Mouse (Mus musculus) limb, embryonic 11.5 days (tissue): ENCODE measurements around the gene Tubg1. TPM values are rescaled to one million over a fixed set of nuclear protein-coding genes. Genes with fewer than 3 reads are reported as not detected.
"Not testable (repeated sequence)": the region's sequence is repeated elsewhere in the genome, so short reads cannot be mapped to it uniquely, and the experiment has no call there.

Experiments
- ATAC-seq: fragments of 200-750 bp; cut with Nextera tagmentation; 2 replicates; pipeline ENCODE4 v1.8.0; 2017; ENCODE audit warnings: low read depth; ENCODE audit not compliant: insufficient number of reproducible peaks, low FRiP score, low TSS enrichment
- DNase-seq: peaks from one replicate; pipeline ENCODE4 v3.0.0-alpha.2; 2015; ENCODE audit warnings: low spot score
- H3K27ac ChIP-seq: fragments of 300-500 bp; sonication (generic); replicated peaks from 2 replicates; pipeline ENCODE4 v1.5.1; 2014; ENCODE audit warnings: low read depth, mild to moderate bottlenecking, low read length
- H3K27me3 ChIP-seq: fragments of 300-500 bp; sonication (generic); 2 replicates; pipeline ENCODE4 v1.6.1; 2014; ENCODE audit warnings: mild to moderate bottlenecking, low read length, mixed read lengths; ENCODE audit not compliant: control insufficient read depth, insufficient read depth
- H3K36me3 ChIP-seq: fragments of 300-500 bp; sonication (generic); 2 replicates; pipeline ENCODE4 v1.6.1; 2014; ENCODE audit warnings: mild to moderate bottlenecking, low read length, moderate library complexity, mixed read lengths; ENCODE audit not compliant: control insufficient read depth, insufficient read depth
- H3K4me1 ChIP-seq: fragments of 300-500 bp; sonication (generic); 2 replicates; pipeline ENCODE4 v1.6.1; 2014; ENCODE audit warnings: low read length, mixed read lengths; ENCODE audit not compliant: control insufficient read depth, insufficient read depth
- H3K4me2 ChIP-seq: fragments of 300-500 bp; sonication (generic); 2 replicates; pipeline ENCODE4 v1.6.1; 2014; ENCODE audit warnings: low read depth, mild to moderate bottlenecking, moderate library complexity; ENCODE audit not compliant: severe bottlenecking
- H3K4me3 ChIP-seq: fragments of 300-500 bp; sonication (generic); 2 replicates; pipeline ENCODE4 v1.5.1; 2014; ENCODE audit warnings: low read depth, low read length
- H3K9ac ChIP-seq: fragments of 300-500 bp; sonication (generic); 2 replicates; pipeline ENCODE4 v1.6.1; 2014; ENCODE audit warnings: mild to moderate bottlenecking, low read length
- H3K9me3 ChIP-seq: fragments of 300-500 bp; sonication (generic); 2 replicates; pipeline ENCODE4 v1.6.1; 2016; ENCODE audit warnings: low read length; ENCODE audit not compliant: control insufficient read depth
- WGBS: fragments of 180-500 bp; shearing (Covaris S2); extraction: QIAGEN DNeasy Blood & Tissue Kit; methylation state at CpG from one replicate; pipeline ENCODE4 v1.1.7; 2014; 5-methylcytosine and 5-hydroxymethylcytosine counted together
- polyA plus RNA-seq: library from polyadenylated mRNA; unstranded; fragments of >200 nt; fragmentation: Nextera tagmentation; extraction: Ambion mirVana; gene quantifications from 2 replicates; pipeline ENCODE4 v1.2.1, GENCODE M21; 2014

The Tubg1 gene
- polyA plus RNA-seq, 1 experiment from 2014 or later: 113 TPM

DNA sequence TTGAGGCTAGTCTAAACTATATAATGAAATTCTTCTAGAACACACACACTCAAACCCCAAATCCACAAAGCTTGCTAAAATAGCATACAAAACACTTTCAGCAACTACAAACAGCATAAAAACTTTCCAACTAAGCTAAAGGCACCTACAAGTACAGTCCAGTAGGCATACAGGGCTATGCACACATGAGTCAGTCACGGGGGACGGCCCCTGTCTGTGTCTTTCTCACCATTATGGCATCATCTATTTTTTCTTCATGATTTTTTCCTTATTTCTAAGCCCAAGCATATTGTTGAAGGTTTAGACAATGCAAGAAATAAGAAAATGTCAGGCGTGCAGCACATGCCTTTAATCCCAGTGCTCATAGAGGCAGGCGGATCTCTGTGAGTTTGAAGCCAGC is 8.6 kb upstream of the Tubg1 start:
- H3K27ac ChIP-seq: no peak overlapping the region
- no peaks in the 10 kb centered on the region for H3K9me3 ChIP-seq
- no peak for ATAC-seq
- WGBS: 91% methylated on average over 4 of the region's 4 CpGs
- H3K27me3 ChIP-seq: no peaks in the 10 kb centered on the region
- H3K4me1 ChIP-seq: no peaks in the 10 kb centered on the region
- no peak for DNase-seq
- H3K9ac ChIP-seq: no peak overlapping the region
- no peak overlapping the region for H3K4me3 ChIP-seq
- no peak overlapping the region for H3K4me2 ChIP-seq
- peaks cover 2% of the 10 kb centered on the region; the same call in 1 of the 2 replicates for H3K36me3 ChIP-seq

DNA sequence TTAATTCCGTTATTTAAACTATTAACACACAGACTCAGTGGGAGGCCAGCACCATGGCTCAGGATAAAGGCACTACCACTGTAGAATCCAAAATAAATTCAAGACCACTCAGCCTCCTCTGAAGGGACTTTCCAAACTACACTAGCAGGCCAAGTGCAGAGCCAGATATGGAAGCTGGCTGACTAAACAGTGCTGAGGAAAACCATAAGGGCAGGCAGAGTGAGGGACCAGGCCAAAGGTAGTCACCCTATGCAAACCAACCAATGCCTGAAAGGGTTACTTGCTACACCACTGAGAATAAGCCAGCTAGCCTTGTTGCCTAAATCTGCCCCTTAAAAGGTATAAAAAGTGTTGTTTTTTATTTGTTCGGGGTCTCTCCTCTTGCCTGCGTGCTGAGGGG is 7.6 kb upstream of the Tubg1 start:
- H3K9ac ChIP-seq: no peak overlapping the region
- H3K4me1 ChIP-seq: no peaks in the 10 kb centered on the region
- no peak overlapping the region for H3K4me3 ChIP-seq
- H3K27ac ChIP-seq: no peak overlapping the region
- no peak for DNase-seq
- ATAC-seq: no peak
- H3K4me2 ChIP-seq: no peak overlapping the region
- no peaks in the 10 kb centered on the region for H3K27me3 ChIP-seq
- 88% methylated on average over 3 of the region's 3 CpGs for WGBS
- no peaks in the 10 kb centered on the region for H3K9me3 ChIP-seq
- peaks cover 2% of the 10 kb centered on the region; the same call in 1 of the 2 replicates for H3K36me3 ChIP-seq

DNA sequence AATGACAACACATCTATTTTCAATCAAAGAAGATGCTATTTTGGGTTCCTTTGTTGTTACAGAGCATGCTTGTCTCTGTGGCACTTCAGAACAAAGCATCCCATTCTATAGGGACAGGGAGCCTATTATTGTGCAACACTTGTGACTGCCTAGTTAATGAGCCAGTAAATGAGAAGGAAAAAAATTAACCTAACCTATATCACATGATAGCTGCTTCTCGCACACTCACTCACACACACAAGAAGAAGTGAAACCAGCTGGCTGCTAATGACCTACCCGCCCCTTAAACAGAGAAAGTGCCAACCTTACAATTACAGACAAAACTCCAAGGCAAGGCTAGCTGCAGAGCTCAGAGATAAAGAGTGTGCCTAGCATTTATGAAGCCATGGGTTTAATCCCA is 4.2 kb upstream of the Tubg1 start:
- H3K36me3 ChIP-seq: peaks cover 2% of the 10 kb centered on the region; the same call in 1 of the 2 replicates
- H3K27me3 ChIP-seq: no peaks in the 10 kb centered on the region
- DNase-seq (no peak), ATAC-seq (no peak)
- H3K4me3 ChIP-seq: no peak overlapping the region
- peaks cover 9% of the 10 kb centered on the region for H3K4me1 ChIP-seq
- WGBS: 72% methylated on average over 2 of the region's 2 CpGs
- H3K9ac ChIP-seq: no peak overlapping the region
- H3K9me3 ChIP-seq: no peaks in the 10 kb centered on the region
- H3K27ac ChIP-seq: no peak overlapping the region
- no peak overlapping the region for H3K4me2 ChIP-seq

DNA sequence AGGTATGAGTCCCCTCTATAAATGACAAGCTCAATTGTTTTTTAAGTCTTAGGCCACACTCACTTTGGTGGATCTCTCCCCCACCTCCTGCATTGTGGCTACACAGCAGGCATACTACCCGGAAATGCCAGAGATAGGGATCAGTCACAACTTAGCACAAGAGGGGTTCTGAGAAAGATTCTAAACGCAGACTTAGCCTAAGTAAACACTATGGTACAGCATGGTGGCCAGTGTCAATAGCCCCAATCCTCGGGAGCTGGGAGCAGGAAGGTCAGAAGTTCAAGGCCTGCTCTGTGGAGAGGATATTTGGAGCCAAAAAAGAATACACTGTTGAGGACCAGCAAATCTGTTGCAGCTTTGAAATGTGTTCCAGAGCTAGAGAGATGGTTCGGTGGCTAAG is 1.6 kb upstream of the Tubg1 start:
- H3K4me2 ChIP-seq: peak overlapping the region; percentile 92
- no peaks in the 10 kb centered on the region for H3K9me3 ChIP-seq
- peaks cover 12% of the 10 kb centered on the region for H3K4me1 ChIP-seq
- no peaks in the 10 kb centered on the region for H3K27me3 ChIP-seq
- no peak overlapping the region for H3K9ac ChIP-seq
- ATAC-seq (no peak), DNase-seq (no peak)
- peaks cover 1% of the 10 kb centered on the region; the same call in 1 of the 2 replicates for H3K36me3 ChIP-seq
- H3K27ac ChIP-seq: no peak overlapping the region
- peak overlapping the region; percentile 97 for H3K4me3 ChIP-seq
- WGBS: 57% methylated on average over 4 of the region's 4 CpGs

DNA sequence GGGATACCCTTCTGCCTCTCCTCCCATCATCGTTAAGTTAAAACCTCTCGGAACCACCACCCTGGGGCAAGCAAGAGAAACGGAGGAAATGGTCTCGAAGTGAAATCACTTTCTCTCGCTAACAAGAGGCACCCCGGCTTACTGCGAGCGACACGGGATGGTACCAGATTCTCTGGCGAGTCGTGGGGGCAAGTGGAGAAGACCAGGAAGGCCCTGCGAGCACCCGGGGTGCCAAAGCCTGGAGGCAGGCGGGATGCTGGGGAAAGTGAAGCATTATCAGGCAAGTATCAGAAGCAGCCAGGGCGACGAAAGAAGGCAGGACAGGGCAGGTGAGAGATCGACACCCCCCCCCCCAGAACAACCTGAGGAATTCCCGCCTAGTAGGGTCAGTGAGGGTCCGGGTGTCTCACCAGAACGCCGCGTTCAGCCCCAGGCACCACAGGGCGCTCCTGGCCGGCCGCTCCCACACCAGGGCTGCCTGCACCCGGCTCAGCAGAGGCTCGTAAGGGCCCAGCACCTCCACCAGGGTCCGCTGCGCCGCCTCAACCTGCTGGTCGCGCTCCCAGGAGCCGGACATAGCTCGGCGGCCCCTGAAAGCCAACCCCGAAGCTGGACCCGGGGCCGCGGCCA is 492 bp upstream of the Tubg1 start:
- H3K4me1 ChIP-seq: peaks cover 12% of the 10 kb centered on the region
- H3K4me2 ChIP-seq: peak overlapping the region; percentile 92
- H3K4me3 ChIP-seq: peak overlapping the region; percentile 97
- no peaks in the 10 kb centered on the region for H3K36me3 ChIP-seq
- peak overlapping the region; percentile 45; the same call in 1 of the 2 replicates for H3K27ac ChIP-seq
- H3K9ac ChIP-seq: peak overlapping the region; percentile 92
- H3K9me3 ChIP-seq: no peaks in the 10 kb centered on the region
- DNase-seq (no peak), ATAC-seq (peak; percentile 72; the same call in 1 of the 2 replicates)
- H3K27me3 ChIP-seq: no peaks in the 10 kb centered on the region
- WGBS: under 1% methylated on average over 39 of the region's 39 CpGs

DNA sequence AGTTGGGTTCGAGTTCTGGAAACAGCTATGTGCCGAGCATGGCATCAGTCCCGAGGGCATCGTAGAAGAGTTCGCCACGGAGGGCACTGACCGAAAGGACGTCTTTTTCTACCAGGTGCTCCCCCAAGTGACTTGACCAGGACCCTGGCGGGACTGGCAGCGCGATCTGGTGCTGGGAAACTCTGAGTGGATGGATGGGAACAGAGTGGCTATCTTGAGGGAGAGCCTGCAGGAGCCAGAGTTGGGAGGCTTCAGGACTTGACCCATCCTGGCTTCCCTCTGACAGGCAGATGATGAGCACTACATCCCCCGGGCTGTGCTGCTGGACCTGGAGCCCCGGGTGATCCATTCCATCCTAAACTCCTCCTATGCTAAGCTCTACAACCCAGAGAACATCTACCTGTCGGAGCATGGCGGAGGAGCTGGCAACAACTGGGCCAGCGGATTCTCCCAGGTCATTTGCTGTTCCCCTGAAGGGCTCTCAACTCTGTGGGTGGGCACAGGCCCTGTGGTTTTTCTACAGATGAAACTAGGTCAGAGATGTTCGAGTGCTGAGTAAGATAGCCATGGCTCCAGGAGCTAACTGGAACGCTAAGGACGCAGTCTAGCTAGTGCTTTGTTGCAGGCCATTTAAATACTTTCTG is 929 bp downstream of the Tubg1 start:
- DNase-seq (no peak), ATAC-seq (no peak)
- H3K36me3 ChIP-seq: peaks cover 4% of the 10 kb centered on the region

DNA sequence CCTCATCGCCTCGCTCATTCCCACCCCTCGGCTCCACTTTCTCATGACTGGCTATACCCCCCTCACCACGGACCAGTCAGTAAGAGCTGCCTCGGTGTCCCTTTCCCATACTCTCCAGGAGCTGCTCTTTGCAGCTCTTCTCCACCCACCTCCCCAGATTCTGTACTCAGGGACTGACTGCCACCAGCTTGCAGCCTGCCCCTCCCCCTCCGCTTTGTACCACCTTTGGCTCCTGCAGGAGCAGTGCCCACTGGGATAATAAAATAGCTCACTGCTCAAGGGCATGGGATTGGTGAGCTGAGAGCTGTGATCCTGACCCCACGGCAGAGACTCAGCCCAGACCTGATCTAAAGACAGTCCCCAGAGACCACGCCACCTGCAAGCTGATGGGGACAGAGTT is 4.8 kb downstream of the Tubg1 start:
- WGBS: 93% methylated on average over 8 of the region's 8 CpGs
- peaks cover 13% of the 10 kb centered on the region for H3K36me3 ChIP-seq

More for the DNA sequence above, 929 bp downstream of the Tubg1 start:
- H3K4me2 ChIP-seq: peak overlapping the region; percentile 93
- peak overlapping the region; percentile 97 for H3K4me3 ChIP-seq
- no peaks in the 10 kb centered on the region for H3K27me3 ChIP-seq
- peaks cover 12% of the 10 kb centered on the region for H3K4me1 ChIP-seq
- peak overlapping the region; percentile 86 for H3K27ac ChIP-seq
- H3K9me3 ChIP-seq: no peaks in the 10 kb centered on the region
- peak overlapping the region; percentile 91 for H3K9ac ChIP-seq
- 28% methylated on average over 19 of the region's 19 CpGs for WGBS

DNA sequence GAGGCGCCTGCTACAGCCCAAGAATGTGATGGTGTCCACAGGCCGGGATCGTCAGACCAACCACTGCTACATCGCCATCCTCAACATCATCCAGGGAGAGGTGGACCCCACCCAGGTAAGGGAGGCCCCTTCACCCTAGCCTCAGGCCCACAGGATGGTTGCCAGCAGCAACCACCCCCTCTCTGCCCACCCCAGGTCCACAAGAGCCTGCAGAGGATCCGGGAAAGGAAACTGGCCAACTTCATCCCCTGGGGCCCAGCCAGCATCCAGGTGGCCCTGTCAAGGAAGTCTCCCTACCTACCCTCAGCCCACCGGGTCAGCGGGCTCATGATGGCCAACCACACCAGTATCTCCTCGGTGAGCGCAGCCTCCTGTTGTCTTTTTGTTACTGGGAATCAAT is 5.3 kb downstream of the Tubg1 start:
- H3K27ac ChIP-seq, DNase-seq, H3K9me3 ChIP-seq, H3K9ac ChIP-seq, H3K4me2 ChIP-seq, H3K27me3 ChIP-seq, H3K4me1 ChIP-seq, ATAC-seq, H3K4me3 ChIP-seq: not testable (repeated sequence)
- 96% methylated on average over 7 of the region's 9 CpGs for WGBS
- H3K36me3 ChIP-seq: peaks cover 13% of the 10 kb centered on the region

More for the DNA sequence above, 4.8 kb downstream of the Tubg1 start:
- H3K4me2 ChIP-seq, H3K9ac ChIP-seq, DNase-seq, H3K9me3 ChIP-seq, H3K27ac ChIP-seq, ATAC-seq, H3K4me3 ChIP-seq, H3K27me3 ChIP-seq, H3K4me1 ChIP-seq: not testable (repeated sequence)
